Mouse (Mus musculus) 416B (cell line): ENCODE results near the gene Stac2.
A peak's percentile ranks its signal among the peaks of the same experiment; 100 is the strongest.

Experiments
- DNase-seq: peaks from one replicate; pipeline ENCODE4 v3.0.0; 2011; ENCODE audit warnings: low read depth

Gene Stac2

DNA sequence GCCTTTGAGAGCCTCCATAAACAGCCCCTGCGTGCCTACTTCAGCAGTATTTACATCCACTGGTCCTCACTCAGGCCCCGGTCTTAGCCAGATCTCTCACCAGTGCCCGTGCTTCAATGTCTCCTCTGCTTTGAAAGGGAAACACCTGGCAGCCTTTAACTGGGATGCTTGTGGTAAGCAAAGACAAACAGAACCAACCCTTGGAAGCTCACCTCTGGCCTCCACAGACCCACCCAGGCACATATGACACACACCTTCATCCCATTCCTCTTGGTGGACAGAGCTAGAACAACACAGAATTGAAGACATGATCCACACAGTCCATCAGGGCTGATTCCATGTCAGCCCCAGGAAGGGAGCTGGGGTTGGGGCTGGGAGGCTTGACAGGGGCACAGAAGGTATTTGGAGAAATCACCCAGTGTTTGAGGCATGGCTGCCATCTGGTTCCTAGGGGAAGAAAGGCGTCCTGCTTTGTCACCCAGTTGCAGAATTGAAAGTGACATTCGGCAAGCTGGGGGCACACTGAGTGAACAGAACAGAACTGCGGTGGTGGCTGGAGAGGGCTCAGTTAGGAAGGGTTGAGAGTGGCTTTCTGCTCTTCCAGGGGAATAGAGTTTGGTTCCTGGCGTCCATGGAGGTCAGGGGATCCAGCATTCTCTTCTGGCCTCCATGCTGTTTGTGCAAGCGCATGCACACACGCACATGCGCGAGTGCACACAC is 55.0 kb downstream of the Stac2 start:
- no peak for DNase-seq

DNA sequence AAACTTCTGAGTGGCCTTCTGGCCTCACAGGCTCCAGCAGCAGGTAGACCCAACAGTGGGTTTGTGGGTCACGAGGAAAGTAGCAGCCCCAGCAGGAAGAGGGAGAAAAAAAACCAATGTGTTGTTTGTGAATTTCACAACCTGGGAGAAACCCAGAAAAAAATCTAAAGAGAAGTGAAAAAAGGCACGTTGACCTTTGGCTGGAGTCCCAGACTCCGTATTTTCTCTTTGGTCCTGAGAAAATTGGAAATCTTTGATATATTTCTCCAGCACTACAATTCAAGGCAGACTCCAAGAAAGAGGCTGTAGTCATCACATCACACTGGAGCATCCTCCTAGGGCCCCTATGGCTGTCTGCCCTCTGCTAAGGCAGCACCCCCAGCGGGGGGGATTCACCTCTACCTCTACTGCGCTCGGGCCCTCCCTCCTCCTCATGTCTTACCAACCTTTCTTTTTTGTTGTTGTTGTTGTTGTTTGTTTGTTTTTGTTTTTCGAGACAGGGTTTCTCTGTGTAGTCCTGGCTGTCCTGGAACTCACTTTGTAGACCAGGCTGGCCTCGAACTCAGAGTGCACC is 55.8 kb downstream of the Stac2 start:
- DNase-seq, result no peak

DNA sequence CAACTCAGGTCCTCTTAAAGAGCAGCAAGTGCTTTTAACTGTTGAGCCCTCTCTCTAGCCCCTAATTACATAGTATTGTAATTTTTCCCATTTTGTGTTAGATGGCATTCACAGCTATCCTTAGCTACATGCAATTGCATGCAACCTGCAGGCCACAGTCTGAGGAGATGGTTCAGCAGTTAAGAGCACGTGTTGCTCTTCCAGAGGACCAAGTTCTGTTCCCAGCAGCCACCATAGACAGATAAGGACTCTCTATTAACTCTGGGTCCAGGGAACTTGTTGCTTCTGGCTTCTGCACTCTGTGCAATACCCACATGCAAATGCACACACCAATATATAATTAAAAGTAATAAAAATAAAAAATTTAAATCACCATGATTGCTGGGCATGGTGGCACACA is 56.6 kb downstream of the Stac2 start:
- DNase-seq, result no peak

DNA sequence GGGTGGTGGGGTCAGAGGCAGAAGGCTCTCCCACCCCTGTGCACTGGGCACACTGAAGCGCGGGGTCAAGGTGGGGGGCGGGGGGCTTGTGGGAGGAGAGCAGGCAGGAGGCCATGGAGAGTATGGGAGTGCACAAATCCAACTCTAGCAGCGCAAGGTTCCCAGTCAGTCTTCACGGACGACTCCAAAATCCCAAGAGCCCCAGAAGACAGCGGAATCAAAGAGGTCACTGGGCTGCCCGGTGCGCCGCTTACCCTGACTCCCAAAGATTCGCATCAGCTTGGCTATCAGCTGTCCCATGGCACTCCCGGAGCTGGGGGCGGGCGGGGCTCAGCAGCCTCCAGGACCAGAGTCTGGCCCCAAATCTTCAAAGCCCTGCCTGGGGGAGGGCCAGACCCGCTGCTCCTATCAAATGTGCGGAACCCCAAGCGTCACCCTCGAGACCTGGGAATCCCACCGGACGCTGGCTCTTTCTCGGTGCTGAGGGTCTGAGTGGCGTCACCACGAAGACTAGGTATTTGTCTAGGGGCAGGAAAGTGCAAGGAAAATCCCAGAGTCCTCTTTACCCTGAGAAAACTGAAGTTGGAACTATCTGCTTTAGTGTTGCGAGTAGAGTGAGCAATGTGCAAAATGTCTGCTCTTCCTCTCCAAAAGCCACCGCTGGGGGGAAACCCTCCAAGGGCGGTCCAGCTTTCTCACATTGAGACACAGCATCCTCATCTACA is 57.5 kb downstream of the Stac2 start, which contains the start of gene Arl5c:
Gene Arl5c, minus strand, starts transcription at position 618 of the 725 bp plus-strand sequence.
- no peak for DNase-seq

DNA sequence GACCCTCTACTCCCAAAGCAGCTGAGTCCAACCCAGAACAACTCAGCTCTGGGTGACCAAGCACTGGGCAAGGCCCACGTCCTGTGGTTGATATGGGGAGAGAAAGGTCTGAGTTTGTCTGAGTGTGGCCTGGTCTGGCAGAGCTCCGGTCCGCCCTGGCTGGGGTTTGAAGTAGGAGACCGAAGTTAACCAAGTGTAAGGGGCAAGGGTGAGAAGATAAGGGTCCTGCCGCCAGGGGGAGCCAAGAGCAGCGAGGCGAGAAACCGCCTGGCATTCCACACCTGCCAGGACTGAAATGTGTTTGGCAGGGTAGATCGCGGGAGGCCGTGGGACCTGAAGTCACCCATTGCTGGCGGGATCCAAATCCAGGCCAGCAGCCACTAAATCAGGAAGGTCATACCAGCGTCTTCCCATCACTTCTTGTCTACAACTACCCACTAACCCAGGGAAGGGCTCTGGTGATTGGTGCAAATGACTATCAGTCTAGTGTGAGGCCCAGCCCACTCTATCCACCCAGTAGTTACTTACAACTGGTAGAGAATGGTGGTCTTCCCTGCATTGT is 58.6 kb downstream of the Stac2 start:
- peak; percentile 76 for DNase-seq

DNA sequence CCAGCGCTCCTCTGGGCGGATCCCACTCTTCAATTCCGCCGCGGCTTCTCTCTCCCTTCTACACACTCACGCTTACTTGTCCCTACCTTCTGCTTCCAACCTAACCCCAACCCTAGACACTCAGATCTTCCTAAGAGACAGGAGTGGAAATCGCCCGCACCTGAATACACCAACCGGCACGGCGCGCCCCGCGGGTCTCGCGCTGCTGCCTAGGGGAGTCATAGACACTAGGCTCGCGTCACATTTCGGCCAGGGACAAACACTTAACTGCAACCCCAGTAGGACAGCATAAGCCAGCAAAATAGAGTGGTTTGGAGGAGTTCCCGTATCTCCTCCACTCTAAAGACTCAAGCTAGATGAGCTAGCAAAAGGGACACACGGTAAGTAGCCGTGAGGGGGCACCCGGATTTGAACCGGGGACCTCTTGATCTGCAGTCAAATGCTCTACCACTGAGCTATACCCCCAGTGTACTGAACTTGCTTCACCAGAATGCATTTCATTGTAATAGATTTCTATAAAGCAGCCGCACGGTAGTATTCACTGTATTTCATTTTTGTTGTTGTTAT is 64.6 kb downstream of the Stac2 start:
- peak; percentile 96 for DNase-seq

DNA sequence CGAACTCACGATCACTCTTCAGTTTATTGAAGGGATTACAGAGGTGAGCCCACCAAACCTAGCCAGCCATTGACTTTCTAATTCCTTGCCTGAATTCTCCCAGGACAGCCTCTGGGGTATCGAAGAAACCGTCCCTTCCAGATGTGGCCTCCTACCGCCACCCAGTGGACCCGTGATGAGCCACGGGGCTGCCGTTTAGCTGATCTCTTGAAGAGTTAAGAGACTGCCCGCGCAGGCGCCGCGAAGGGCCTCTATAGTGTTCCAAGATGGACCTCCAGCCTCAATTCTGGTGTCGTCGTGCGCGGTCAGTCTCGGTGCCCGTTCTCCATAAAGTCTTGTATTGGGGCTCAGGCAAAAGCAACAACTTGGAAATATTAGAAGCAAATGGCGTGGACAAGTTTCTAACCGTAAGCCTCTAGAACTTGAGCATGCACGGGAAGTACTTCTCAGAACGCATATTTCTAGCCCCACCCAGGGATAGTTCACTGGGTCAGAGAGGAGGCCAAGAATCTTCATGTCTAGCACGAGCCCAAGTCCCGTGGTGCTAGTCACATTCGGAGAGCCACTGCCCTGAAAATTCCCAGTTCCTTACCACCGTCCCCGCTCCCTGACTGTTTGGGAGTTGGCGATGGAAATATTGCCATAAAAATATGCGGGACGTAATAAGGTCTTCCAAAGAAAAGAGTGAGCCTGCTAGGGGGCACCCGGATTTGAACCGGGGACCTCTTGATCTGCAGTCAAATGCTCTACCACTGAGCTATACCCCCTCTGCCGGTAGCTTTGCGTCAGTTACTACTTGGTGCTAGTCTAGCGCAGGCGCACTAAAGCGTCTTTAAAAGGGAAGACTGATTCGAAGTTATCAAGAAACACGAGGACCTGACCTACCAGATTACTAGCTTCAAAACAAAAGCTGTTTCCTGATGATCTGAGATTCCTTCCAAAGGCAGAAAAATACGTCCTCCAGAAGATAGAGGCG is 65.4 kb downstream of the Stac2 start:
- peak; percentile 97 for DNase-seq

DNA sequence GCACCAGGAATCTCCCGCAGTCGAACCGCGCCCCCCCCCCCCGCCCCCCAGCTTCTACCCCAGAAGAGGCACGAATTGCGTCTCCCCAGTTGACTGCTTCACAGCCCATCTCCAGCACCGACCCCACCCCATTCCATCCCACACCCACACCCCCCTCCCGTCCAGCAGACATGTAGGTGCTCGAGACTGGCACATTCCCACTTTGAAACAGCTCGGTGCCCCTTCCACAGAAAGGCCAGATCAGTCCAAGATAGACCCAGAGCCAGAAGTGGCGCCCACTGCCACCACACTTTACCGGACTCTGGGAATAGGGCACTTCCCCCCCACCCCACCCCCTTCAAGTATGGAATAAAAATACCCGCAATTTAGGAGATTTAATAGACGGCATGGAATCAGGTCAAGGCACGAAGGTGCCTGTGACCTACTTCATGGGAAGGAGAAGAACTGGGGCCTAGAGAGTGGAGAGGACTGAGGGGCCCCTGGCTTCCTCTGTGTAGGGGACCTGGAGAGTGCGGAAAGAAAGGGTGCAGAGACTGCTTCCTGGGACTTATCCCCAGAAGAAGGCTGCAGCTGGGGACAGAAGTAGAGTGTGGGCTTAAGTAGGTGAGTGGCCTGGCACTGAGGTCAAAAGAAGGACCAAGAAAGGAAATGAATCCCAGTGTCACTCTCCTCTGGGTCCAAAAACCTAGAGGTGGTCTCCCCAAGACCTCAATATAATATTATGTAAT is 66.4 kb downstream of the Stac2 start:
- no peak for DNase-seq
